Mouse (Mus musculus) right cerebral cortex, postnatal 25 days (tissue): Measurements from ENCODE around the gene Nup93.
A peak's percentile ranks its signal among the peaks of the same experiment; 100 is the strongest.

Experiments used
- DNase-seq: peaks from one replicate; pipeline ENCODE4 v3.0.0; 2022

Gene Nup93

DNA sequence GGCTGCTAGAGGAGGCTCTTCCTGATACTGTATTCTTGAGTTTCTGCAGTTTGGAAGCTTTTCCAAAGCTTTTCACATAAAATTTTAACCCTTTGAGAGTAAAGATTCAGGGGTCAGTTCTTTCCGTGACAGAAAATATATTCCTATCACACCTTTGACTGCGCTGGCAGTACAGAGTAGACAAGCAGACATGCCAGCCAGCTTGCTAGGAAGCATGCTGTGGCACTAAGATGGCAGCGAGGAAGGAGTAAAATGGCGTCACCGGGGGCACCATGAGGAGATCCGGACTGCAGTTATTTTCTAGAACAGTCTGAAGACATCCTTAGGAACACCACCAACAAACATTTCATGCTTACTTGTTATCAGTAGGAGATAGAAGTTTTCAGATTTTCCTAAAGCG is 55.9 kb downstream of the Nup93 start:
- DNase-seq, result no peak

DNA sequence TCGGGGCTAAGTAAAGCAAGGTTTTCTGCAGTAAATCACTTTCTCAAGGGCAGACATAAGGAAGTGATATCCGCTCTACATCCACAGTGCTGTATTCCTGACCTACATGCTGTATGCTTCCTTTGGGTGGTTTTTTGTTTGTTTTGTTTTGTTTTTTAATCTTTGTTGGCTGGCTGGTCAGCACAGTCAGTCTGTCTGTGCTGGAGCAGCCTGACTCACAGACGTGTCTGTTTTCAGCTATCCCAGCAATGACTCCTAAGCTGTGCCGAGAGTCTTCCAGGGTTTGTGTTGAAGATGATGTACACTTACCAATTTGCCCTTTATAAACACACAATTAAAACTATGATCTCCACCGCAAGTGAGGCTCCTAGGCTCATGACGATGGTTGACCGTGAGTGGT is 56.7 kb downstream of the Nup93 start:
- no peak for DNase-seq

GRCm38 (mm10) chr8:94272612-94273011 is 58.2 kb downstream of the Nup93 start:
- no peak for DNase-seq

DNA sequence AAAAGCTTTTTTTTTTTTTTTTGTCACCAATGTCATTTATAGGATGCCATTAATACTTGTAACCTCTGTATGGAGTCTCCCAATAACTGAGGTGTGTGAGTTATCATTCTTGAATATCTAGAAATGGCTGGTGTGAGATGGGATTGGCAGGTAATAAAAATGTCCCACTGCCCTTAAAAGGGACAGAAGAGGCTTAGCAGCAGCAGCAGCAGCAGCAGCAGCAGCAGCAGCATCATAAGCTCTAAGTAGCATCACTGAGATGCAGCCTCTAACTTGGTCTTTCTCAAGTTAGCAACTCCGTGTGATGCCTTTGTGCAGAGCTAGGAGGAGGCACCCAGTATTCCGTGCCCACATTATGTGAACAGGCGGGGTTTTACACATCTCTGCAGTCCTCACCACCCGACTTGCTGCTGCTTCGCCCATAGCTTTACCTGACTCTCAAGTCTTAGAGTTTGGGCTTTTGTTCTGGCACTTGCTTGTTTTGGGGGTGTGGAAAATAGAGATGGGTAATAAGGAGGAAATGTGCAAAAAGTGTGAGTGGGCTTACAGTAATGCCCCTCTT is 59.0 kb downstream of the Nup93 start:
- DNase-seq, result no peak

DNA sequence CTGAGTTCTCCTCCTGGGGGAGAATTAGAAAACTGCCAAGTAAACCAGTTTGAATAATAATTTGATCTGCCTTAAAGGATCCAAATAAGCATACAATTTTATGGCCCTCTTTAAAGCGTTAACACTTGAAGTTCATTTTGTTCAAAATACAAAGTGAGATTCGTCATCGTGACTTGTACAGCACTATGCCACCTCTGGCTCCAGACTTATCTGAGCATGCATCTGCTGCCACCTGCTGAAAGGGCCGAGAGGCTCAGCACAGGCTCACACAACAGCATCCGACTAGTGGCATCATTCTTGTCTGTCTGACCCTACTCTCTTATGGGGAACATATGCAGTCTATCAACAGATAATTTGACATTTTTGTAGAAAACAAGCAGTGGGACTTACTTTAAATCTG is 59.7 kb downstream of the Nup93 start:
- no peak for DNase-seq

- DNase-seq, result no peak
Observed at GRCm38 (mm10) chr8:94278295-94278694, 63.9 kb downstream of the Nup93 start.

GRCm38 (mm10) chr8:94280001-94280613 is 65.7 kb downstream of the Nup93 start:
- no peak for DNase-seq

- DNase-seq, result no peak
Observed at GRCm38 (mm10) chr8:94282453-94282985, 68.2 kb downstream of the Nup93 start.

GRCm38 (mm10) chr8:94284204-94284603 is 69.8 kb downstream of the Nup93 start:
- DNase-seq, result no peak

GRCm38 (mm10) chr8:94290606-94291005 is 76.2 kb downstream of the Nup93 start:
- peak; percentile 42 for DNase-seq

DNA sequence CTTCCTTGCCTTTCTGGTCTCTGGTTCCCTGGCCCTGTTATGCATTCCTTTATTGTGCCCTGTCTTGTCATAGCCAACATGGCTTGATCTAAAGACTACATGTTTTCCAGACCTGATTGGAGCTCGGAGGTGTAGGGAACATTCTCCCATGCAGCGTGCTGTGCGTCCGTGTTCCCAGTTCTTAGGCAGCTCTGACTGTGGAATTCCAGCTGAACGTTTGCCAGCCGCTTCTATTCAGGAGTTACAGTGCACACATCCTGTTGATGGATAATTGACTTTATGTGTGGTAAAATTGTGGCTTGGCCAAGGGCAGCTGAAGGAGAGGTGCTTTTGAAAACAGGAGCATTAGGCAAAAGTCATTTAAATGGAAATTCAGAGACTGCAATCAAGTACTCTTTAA is 77.7 kb downstream of the Nup93 start:
- DNase-seq, result no peak

DNA sequence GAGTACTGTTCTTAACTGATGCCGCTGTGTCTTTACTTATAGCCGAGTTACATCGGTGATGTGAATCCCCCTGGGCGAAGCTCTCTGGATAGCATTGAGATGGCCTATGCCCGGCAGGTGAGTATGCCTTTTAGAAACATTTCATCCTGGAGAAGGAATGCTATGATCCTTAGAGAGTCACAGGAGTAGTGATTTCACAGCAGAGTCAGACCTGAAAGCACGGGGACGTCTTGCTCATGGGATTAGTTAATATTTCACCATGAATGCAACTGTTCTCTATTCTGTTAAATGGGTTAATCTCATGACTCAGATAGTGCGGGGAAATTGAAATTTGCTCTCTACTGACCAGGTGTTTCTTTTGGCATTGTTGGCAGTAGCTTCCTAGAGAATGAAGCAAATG is 78.3 kb downstream of the Nup93 start:
- DNase-seq, result no peak

- DNase-seq, result no peak
Observed at GRCm38 (mm10) chr8:94295687-94296086, 81.3 kb downstream of the Nup93 start.

GRCm38 (mm10) chr8:94296312-94296991 is 82.1 kb downstream of the Nup93 start:
- DNase-seq, result no peak

DNA sequence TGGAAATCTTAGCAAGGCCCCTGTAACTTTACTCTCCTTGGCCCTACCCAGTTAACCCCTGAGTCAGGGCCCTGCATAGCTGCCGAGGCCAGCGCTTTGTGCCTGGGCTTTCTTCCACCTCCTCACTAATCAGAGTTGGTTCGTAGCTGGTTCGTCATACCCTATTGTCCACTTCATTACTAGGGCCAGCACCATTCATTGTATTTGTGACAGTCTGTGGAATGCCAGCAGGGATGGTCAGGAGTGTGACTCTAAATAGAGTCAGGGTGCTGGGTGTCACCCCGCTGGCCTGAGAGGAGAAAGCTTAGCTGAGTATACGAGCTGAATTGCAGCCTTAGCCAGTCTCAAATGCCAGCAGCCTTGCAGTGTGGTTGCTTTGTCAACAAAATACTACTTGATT is 82.7 kb downstream of the Nup93 start:
- no peak for DNase-seq

DNA sequence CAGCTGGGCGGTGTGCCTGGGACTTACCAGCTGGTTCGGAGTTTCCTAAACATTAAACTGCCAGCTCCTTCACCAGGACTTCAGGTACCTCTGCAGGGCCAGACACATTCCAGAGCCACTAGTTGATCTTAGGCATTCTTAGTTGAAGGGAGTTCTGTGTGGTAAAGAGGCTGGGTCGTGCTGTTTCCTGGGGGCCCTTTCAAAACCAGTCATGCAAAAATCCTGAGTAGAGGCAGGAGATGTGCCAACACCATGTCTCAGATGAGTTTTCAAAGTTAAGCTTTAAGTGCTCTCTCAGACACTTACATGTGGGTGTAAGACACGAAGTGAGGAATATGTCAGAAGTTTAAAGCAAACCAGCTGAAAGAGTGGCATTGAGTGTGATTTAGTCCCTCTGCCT is 86.4 kb downstream of the Nup93 start:
- no peak for DNase-seq

DNA sequence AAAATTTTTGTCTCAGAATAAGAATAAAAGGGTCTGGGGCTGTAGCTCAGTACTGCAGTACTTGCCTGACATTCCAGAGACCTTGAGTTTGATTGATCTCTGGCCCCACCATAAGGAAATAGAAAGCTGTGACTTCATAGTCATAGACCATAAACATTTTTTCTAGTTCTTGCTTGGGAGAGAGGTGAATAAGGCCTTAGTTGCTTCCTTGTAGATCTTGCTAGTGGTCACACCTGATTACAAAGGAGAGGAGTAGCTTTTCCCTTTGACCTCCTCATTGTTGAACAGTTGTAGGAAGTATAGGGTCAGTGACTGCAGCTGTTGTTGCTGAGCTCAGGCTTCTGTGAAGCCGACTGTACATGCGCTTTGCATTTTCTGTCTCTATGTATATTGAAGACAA is 90.0 kb downstream of the Nup93 start:
- DNase-seq, result no peak

GRCm38 (mm10) chr8:94306989-94307513 is 92.7 kb downstream of the Nup93 start:
- DNase-seq, result no peak

- no peak for DNase-seq
Observed at GRCm38 (mm10) chr8:94307652-94308051, 93.3 kb downstream of the Nup93 start.

DNA sequence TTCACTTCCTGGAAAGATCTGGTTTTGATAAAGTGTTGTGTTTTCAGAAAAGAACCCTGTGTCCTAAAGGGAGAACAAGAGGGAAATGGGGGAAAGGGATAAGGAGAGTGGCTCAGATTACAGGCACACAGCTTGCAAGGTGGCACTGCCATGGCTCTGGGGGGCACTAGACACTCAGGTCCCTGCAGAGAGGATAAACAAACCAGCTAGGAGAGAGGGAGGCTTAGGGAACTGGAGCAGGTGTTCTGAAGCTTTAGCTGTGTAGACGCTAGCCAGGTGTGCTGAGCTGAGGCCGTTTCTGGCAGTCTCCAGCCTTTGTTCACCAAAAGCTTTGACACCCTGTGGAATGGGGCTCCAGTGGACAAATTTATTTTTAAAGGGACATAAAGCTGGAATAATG is 99.7 kb downstream of the Nup93 start:
- no peak for DNase-seq

DNA sequence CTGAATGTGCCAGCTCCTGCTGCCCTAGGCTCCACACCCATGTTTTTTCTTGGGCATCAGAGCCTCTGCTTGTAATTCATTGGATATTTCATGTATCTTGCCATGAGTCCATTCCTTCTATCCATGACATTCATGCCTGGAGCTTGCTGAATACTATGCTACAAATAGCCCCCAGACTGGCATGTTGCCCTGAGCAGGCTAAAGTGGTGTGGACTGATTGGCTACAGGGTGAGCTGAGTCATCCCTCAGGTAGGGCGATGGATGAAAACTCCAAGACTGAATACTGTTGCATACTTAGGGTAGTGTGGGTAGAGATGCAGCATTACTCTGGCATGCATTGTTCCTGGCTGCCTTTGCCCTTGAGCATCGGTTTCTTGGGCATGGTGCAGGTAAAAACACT is 102.9 kb downstream of the Nup93 start:
- DNase-seq, result no peak

GRCm38 (mm10) chr8:94317691-94318090 is 103.3 kb downstream of the Nup93 start:
- no peak for DNase-seq

DNA sequence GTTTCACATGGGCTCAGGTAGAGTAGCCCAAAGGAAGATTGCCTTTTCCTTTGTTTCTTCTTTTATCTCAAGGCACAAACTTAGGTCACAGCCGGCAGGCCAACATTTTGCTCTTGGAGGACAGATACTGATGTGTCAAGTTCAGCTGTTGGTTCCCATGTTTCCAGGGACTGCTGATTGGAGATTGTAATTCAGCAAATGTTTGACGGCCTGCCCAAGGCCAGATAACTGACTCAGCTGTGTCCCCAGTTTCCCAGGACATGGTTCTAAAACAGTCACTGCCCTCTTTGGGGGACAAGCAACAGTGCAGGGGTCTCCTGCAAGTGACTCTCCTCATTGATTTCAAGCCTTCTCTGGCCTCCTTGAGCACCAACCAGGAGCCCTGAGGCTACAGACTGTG is 105.7 kb downstream of the Nup93 start:
- no peak for DNase-seq

DNA sequence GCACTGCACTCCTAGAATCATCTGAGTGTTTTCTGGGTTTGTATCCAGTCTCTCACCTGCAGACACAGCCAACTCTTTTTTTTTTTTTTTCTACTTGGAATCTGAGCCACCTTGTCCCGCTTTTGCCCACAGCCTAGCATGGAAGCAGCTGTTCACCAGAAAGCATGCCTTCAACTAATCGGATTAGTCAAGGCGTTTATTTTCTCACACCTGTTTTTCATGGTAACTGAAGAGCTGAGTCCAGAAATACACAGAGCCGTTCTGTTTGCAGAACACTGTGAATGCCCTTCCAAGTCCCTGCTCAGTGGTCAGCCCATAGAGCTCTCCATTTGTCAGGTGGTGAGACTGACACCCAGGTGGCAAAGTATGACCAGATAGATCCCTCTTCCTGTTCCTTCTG is 107.7 kb downstream of the Nup93 start:
- no peak for DNase-seq
